ENCODE assay signal across 16 mouse cellular contexts in the genomic region with DNA sequence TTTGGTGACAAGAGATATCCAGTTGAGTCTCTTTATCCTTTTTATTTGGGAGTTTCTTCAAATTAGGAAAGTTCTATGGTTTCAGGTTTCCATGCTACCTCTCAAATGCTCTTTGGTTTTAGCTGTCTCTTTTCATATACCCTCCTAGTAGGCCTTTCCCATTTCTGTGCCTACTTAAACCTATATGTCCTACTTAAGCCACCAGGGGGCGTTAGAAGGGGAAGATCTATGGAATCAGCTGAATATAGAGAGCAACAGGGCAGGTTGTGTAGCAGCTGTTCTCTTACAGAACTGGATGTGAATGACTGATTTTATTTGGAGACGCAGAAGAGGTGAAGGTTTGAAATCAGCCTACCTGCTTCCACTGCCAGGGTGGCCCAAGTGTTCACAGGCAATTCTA.
DNase-seq lines count a peak whose midpoint lies in the region; ATAC-seq lines count a peak whose summit lies in the region.
"Had no signal": no experiment of that assay in that cellular context is flagged by ENCODE, and none has a peak within 500 bp of the region (broad histone marks: within the 10 kb centered on the region; RNA-seq: fewer than 3 reads in every experiment).

No protein-coding gene starts in this region.

- no peaks in the 10 kb centered on the region for H3K27me3 ChIP-seq in hindbrain, embryonic 11.5 days (ENCODE audit: control insufficient read depth, insufficient read depth, low read length)
- H3K27me3 ChIP-seq in hindbrain, embryonic 13.5 days: no peaks in the 10 kb centered on the region
- H3K27me3 ChIP-seq in forebrain, embryonic 12.5 days: no peaks in the 10 kb centered on the region
- H3K27me3 ChIP-seq: midbrain, embryonic 12.5 days had no signal

- H3K9me3 ChIP-seq in hindbrain, embryonic 11.5 days (ENCODE audit: control insufficient read depth, low read length): no peaks in the 10 kb centered on the region
- H3K9me3 ChIP-seq in hindbrain, embryonic 13.5 days: no peaks in the 10 kb centered on the region
- no peaks in the 10 kb centered on the region for H3K9me3 ChIP-seq in forebrain, embryonic 12.5 days
- H3K9me3 ChIP-seq: midbrain, embryonic 12.5 days had no signal

- no peaks in the 10 kb centered on the region for H3K36me3 ChIP-seq in hindbrain, embryonic 11.5 days (ENCODE audit: control insufficient read depth, insufficient read depth, low read length)
- H3K36me3 ChIP-seq in hindbrain, embryonic 13.5 days: no peaks in the 10 kb centered on the region
- no peaks in the 10 kb centered on the region for H3K36me3 ChIP-seq in forebrain, embryonic 12.5 days (replicated peaks)
- H3K36me3 ChIP-seq: midbrain, embryonic 12.5 days had no signal

- H3K4me2 ChIP-seq in hindbrain, embryonic 11.5 days (replicated peaks; ENCODE audit: low read depth, low read length): no peak overlapping the region
- H3K4me2 ChIP-seq in hindbrain, embryonic 13.5 days: no peak overlapping the region
- no peak overlapping the region for H3K4me2 ChIP-seq in forebrain, embryonic 12.5 days
- H3K4me2 ChIP-seq: midbrain, embryonic 12.5 days had no signal

- ATAC-seq in hindbrain, embryonic 11.5 days (ENCODE audit: low FRiP score): no peak
- no peak for ATAC-seq in hindbrain, embryonic 13.5 days (ENCODE audit: low FRiP score)
- no peak for ATAC-seq in forebrain, embryonic 12.5 days (ENCODE audit: low FRiP score)
- ATAC-seq: CD4-positive, CD25-positive, alpha-beta regulatory T cell, adult 4 months had no signal

- no peak overlapping the region for H3K4me3 ChIP-seq in hindbrain, embryonic 11.5 days (ENCODE audit: low read depth, low read length)
- H3K4me3 ChIP-seq in hindbrain, embryonic 13.5 days: no peak overlapping the region
- no peak overlapping the region for H3K4me3 ChIP-seq in forebrain, embryonic 12.5 days (replicated peaks)
- H3K4me3 ChIP-seq: erythroblast, embryonic 14.5 days; midbrain, embryonic 12.5 days had no signal

- H3K27ac ChIP-seq in hindbrain, embryonic 11.5 days (ENCODE audit: low read depth, low read length): no peak overlapping the region
- H3K27ac ChIP-seq in hindbrain, embryonic 13.5 days: no peak overlapping the region
- H3K27ac ChIP-seq in forebrain, embryonic 12.5 days: no peak overlapping the region
- H3K27ac ChIP-seq: midbrain, embryonic 12.5 days had no signal

- DNase-seq in hindbrain, embryonic 11.5 days (ENCODE audit: low spot score): peak; percentile 35
- DNase-seq in 3T3-L1 (ENCODE audit: low read depth, low spot score): peak; percentile 31
- peak; percentile 74 for DNase-seq in ES-CJ7 (ENCODE audit: low read depth, low spot score)
- DNase-seq in embryo, embryonic 10.5 days (ENCODE audit: low spot score): peak; percentile 43
- DNase-seq in urinary bladder, postnatal 10 days (ENCODE audit: low spot score): no peak
- DNase-seq: cerebellum, adult 11 months; heart, postnatal 10 days; layer of hippocampus, adult 9-11 months; lung, postnatal 14 days; right cerebral cortex, postnatal 4 days; thymus, postnatal 25 days had no signal

- H3K9ac ChIP-seq in hindbrain, embryonic 11.5 days (ENCODE audit: low read depth, low read length): no peak overlapping the region
- H3K9ac ChIP-seq in hindbrain, embryonic 13.5 days: no peak overlapping the region
- H3K9ac ChIP-seq in forebrain, embryonic 12.5 days: no peak overlapping the region
- H3K9ac ChIP-seq: midbrain, embryonic 12.5 days had no signal

- H3K4me1 ChIP-seq in hindbrain, embryonic 11.5 days (replicated peaks; ENCODE audit: control insufficient read depth, insufficient read depth, low read length): no peaks in the 10 kb centered on the region
- no peaks in the 10 kb centered on the region for H3K4me1 ChIP-seq in hindbrain, embryonic 13.5 days (replicated peaks)
- no peaks in the 10 kb centered on the region for H3K4me1 ChIP-seq in forebrain, embryonic 12.5 days
- H3K4me1 ChIP-seq: midbrain, embryonic 12.5 days had no signal

- WGBS in hindbrain, embryonic 11.5 days: 30% methylated on average over 2 of the region's 2 CpGs
- WGBS in hindbrain, embryonic 13.5 days: 36% methylated on average over 2 of the region's 2 CpGs
- WGBS in forebrain, embryonic 12.5 days: 34% methylated on average over 2 of the region's 2 CpGs
